Mouse (Mus musculus): ENCODE data around the gene Golga2.

- TF ChIP-seq CTCF (IDR thresholded peaks at IDR 0.05; ENCODE audit: control insufficient read depth, insufficient read depth, insufficient read length), result no peak
- no peak for TF ChIP-seq FOSL1 (IDR thresholded peaks at IDR 0.05; ENCODE audit: insufficient read depth, low read length, poor library complexity, severe bottlenecking)
- no peak for TF ChIP-seq CEBPB (IDR thresholded peaks at IDR 0.05; ENCODE audit: low read depth)
- TF ChIP-seq USF1 (IDR thresholded peaks at IDR 0.05; ENCODE audit: low read depth), result no peak
These were observed 1.3 kb downstream of the Golga2 start for GRCm38 (mm10) chr2:32288371-32288931.

Measured in C2C12 (cell line).